Mouse (Mus musculus): ENCODE data around the gene Tnni1. TPM values are rescaled to one million over a fixed set of nuclear protein-coding genes. Genes with fewer than 3 reads are reported as not detected.

The Tnni1 gene
- 4,265 and 4,826 TPM in 2 replicates for polyA plus RNA-seq (2015; fragmentation: Nextera tagmentation; extraction: Ambion mirVana)

- WGBS, result 24% methylated on average over 22 of the region's 22 CpGs
- Histone ChIP-seq H3K36me3 (ENCODE audit: control insufficient read depth, insufficient read depth) (no peaks in the 10 kb centered on the region), H3K9me3 (replicated peaks; ENCODE audit: control insufficient read depth, low read length) (no peaks in the 10 kb centered on the region), H3K4me1 (ENCODE audit: control insufficient read depth, insufficient read depth, low read length) (peaks cover 22% of the 10 kb centered on the region), H3K27me3 (ENCODE audit: control insufficient read depth, insufficient read depth, low read length) (no peaks in the 10 kb centered on the region), H3K9ac (ENCODE audit: low read length) (no peak within 1 kb of the TSS), H3K27ac (ENCODE audit: low read length) (peak within 1 kb of the TSS; percentile 47), H3K4me2 (ENCODE audit: low read depth, low read length) (peak within 1 kb of the TSS; percentile 5; the same call in 1 of the 2 replicates), H3K4me3 (ENCODE audit: low read length) (no peak within 1 kb of the TSS)
- ATAC-seq (replicated peaks; ENCODE audit: extremely low read depth, insufficient read depth, low FRiP score), result peak; percentile 46
Observed at GRCm38 (mm10) chr1:135778780-135779535, at the start of gene Tnni1. TSS of gene Tnni1 (plus strand) at chr1:135779434.

- H3K4me1 ChIP-seq (ENCODE audit: control insufficient read depth, insufficient read depth, low read length), result peaks cover 68% of the 10 kb centered on the region
- peak overlapping the region; percentile 85 for H3K4me3 ChIP-seq (ENCODE audit: low read length)
- H3K27ac ChIP-seq (ENCODE audit: low read length), result peak overlapping the region; percentile 96
- ATAC-seq (replicated peaks; ENCODE audit: extremely low read depth, insufficient read depth, low FRiP score), result no peak
- H3K9ac ChIP-seq (ENCODE audit: low read length), result peak overlapping the region; percentile 94
- no peaks in the 10 kb centered on the region for H3K27me3 ChIP-seq (ENCODE audit: control insufficient read depth, insufficient read depth, low read length)
- no peaks in the 10 kb centered on the region for H3K36me3 ChIP-seq (ENCODE audit: control insufficient read depth, insufficient read depth)
- peak overlapping the region; percentile 89 for H3K4me2 ChIP-seq (ENCODE audit: low read depth, low read length)
- WGBS, result 7% methylated on average over 4 of the region's 4 CpGs
- no peaks in the 10 kb centered on the region for H3K9me3 ChIP-seq (replicated peaks; ENCODE audit: control insufficient read depth, low read length)
Observed at GRCm38 (mm10) chr1:135729821-135730220, 49.4 kb upstream of the Tnni1 start.

GRCm38 (mm10) chr1:135730296-135730695, 48.9 kb upstream of the Tnni1 start:
- Histone ChIP-seq H3K4me3 (ENCODE audit: low read length) (peak overlapping the region; percentile 85), H3K27ac (ENCODE audit: low read length) (peak overlapping the region; percentile 96), H3K9ac (ENCODE audit: low read length) (peak overlapping the region; percentile 94), H3K4me2 (ENCODE audit: low read depth, low read length) (peak overlapping the region; percentile 89), H3K27me3 (ENCODE audit: control insufficient read depth, insufficient read depth, low read length) (no peaks in the 10 kb centered on the region), H3K36me3 (ENCODE audit: control insufficient read depth, insufficient read depth) (no peaks in the 10 kb centered on the region), H3K9me3 (replicated peaks; ENCODE audit: control insufficient read depth, low read length) (no peaks in the 10 kb centered on the region), H3K4me1 (ENCODE audit: control insufficient read depth, insufficient read depth, low read length) (peaks cover 73% of the 10 kb centered on the region)
- ATAC-seq (replicated peaks; ENCODE audit: extremely low read depth, insufficient read depth, low FRiP score), result no peak
- WGBS, result 5% methylated on average over 3 of the region's 3 CpGs

GRCm38 (mm10) chr1:135731393-135731792, 47.8 kb upstream of the Tnni1 start:
- H3K36me3 ChIP-seq (ENCODE audit: control insufficient read depth, insufficient read depth), result 0 out of 2 replicates have a peak, but pooled peaks cover 2% of the 10 kb centered on the region
- peak overlapping the region; percentile 63 for H3K9ac ChIP-seq (ENCODE audit: low read length)
- peak overlapping the region; percentile 85 for H3K4me3 ChIP-seq (ENCODE audit: low read length)
- peak overlapping the region; percentile 96 for H3K27ac ChIP-seq (ENCODE audit: low read length)
- no peak for ATAC-seq (replicated peaks; ENCODE audit: extremely low read depth, insufficient read depth, low FRiP score)
- H3K27me3 ChIP-seq (ENCODE audit: control insufficient read depth, insufficient read depth, low read length), result no peaks in the 10 kb centered on the region
- no peaks in the 10 kb centered on the region for H3K9me3 ChIP-seq (replicated peaks; ENCODE audit: control insufficient read depth, low read length)
- H3K4me2 ChIP-seq (ENCODE audit: low read depth, low read length), result peak overlapping the region; percentile 89
- WGBS, result 20% methylated on average over 7 of the region's 7 CpGs
- H3K4me1 ChIP-seq (ENCODE audit: control insufficient read depth, insufficient read depth, low read length), result peaks cover 75% of the 10 kb centered on the region

GRCm38 (mm10) chr1:135731897-135732684, 47.1 kb upstream of the Tnni1 start:
- peak; percentile 30; the same call in 1 of the 2 replicates for ATAC-seq (replicated peaks; ENCODE audit: extremely low read depth, insufficient read depth, low FRiP score)
- Histone ChIP-seq H3K9me3 (replicated peaks; ENCODE audit: control insufficient read depth, low read length) (no peaks in the 10 kb centered on the region), H3K9ac (ENCODE audit: low read length) (peak overlapping the region; percentile 63), H3K27me3 (ENCODE audit: control insufficient read depth, insufficient read depth, low read length) (no peaks in the 10 kb centered on the region), H3K36me3 (ENCODE audit: control insufficient read depth, insufficient read depth) (0 out of 2 replicates have a peak, but pooled peaks cover 2% of the 10 kb centered on the region), H3K4me2 (ENCODE audit: low read depth, low read length) (peak overlapping the region; percentile 89), H3K27ac (ENCODE audit: low read length) (peak overlapping the region; percentile 96), H3K4me3 (ENCODE audit: low read length) (peak overlapping the region; percentile 85), H3K4me1 (ENCODE audit: control insufficient read depth, insufficient read depth, low read length) (peaks cover 72% of the 10 kb centered on the region)
- 23% methylated on average over 11 of the region's 11 CpGs for WGBS

GRCm38 (mm10) chr1:135734225-135734937, 44.9 kb upstream of the Tnni1 start:
- H3K36me3 ChIP-seq (ENCODE audit: control insufficient read depth, insufficient read depth), result 0 out of 2 replicates have a peak, but pooled peaks cover 2% of the 10 kb centered on the region
- no peaks in the 10 kb centered on the region for H3K9me3 ChIP-seq (replicated peaks; ENCODE audit: control insufficient read depth, low read length)
- no peaks in the 10 kb centered on the region for H3K27me3 ChIP-seq (ENCODE audit: control insufficient read depth, insufficient read depth, low read length)
- peak overlapping the region; percentile 12; the same call in 1 of the 2 replicates for H3K4me3 ChIP-seq (ENCODE audit: low read length)
- peak overlapping the region; percentile 56 for H3K9ac ChIP-seq (ENCODE audit: low read length)
- ATAC-seq (replicated peaks; ENCODE audit: extremely low read depth, insufficient read depth, low FRiP score), result peak; percentile 29
- H3K4me1 ChIP-seq (ENCODE audit: control insufficient read depth, insufficient read depth, low read length), result peaks cover 86% of the 10 kb centered on the region
- H3K27ac ChIP-seq (ENCODE audit: low read length), result peak overlapping the region; percentile 86
- H3K4me2 ChIP-seq (ENCODE audit: low read depth, low read length), result peak overlapping the region; percentile 51
- 15% methylated on average over 6 of the region's 7 CpGs for WGBS

GRCm38 (mm10) chr1:135735460-135735859, 43.8 kb upstream of the Tnni1 start:
- 45% methylated on average over 6 of the region's 6 CpGs for WGBS
- peak overlapping the region; percentile 86 for H3K27ac ChIP-seq (ENCODE audit: low read length)
- ATAC-seq (replicated peaks; ENCODE audit: extremely low read depth, insufficient read depth, low FRiP score), result no peak
- no peak overlapping the region for H3K4me3 ChIP-seq (ENCODE audit: low read length)
- H3K27me3 ChIP-seq (ENCODE audit: control insufficient read depth, insufficient read depth, low read length), result no peaks in the 10 kb centered on the region
- H3K9me3 ChIP-seq (replicated peaks; ENCODE audit: control insufficient read depth, low read length), result no peaks in the 10 kb centered on the region
- H3K9ac ChIP-seq (ENCODE audit: low read length), result peak overlapping the region; percentile 56
- peak overlapping the region; percentile 51; the same call in 1 of the 2 replicates for H3K4me2 ChIP-seq (ENCODE audit: low read depth, low read length)
- 0 out of 2 replicates have a peak, but pooled peaks cover 2% of the 10 kb centered on the region for H3K36me3 ChIP-seq (ENCODE audit: control insufficient read depth, insufficient read depth)
- peaks cover 89% of the 10 kb centered on the region for H3K4me1 ChIP-seq (ENCODE audit: control insufficient read depth, insufficient read depth, low read length)

GRCm38 (mm10) chr1:135744987-135745386, 34.2 kb upstream of the Tnni1 start:
- Histone ChIP-seq H3K36me3 (ENCODE audit: control insufficient read depth, insufficient read depth) (peaks cover 38% of the 10 kb centered on the region), H3K4me1 (ENCODE audit: control insufficient read depth, insufficient read depth, low read length) (peaks cover 36% of the 10 kb centered on the region), H3K9ac (ENCODE audit: low read length) (no peak overlapping the region), H3K27ac (ENCODE audit: low read length) (no peak overlapping the region), H3K9me3 (replicated peaks; ENCODE audit: control insufficient read depth, low read length) (no peaks in the 10 kb centered on the region), H3K27me3 (ENCODE audit: control insufficient read depth, insufficient read depth, low read length) (no peaks in the 10 kb centered on the region), H3K4me3 (ENCODE audit: low read length) (no peak overlapping the region), H3K4me2 (ENCODE audit: low read depth, low read length) (no peak overlapping the region)
- WGBS, result 79% methylated on average over 7 of the region's 7 CpGs
- ATAC-seq (replicated peaks; ENCODE audit: extremely low read depth, insufficient read depth, low FRiP score), result no peak
